Mouse (Mus musculus) cerebellum, adult 2 months (tissue): ENCODE data around the gene Cep250.
A peak's percentile ranks its signal among the peaks of the same experiment; 100 is the strongest.

ENCODE experiments used
- CTCF ChIP-seq: fragments of 200-500 bp; IDR thresholded peaks from 2 replicates; pipeline ENCODE4 v1.5.1; 2011; ENCODE audit warnings: low read depth, mild to moderate bottlenecking, control low read depth, low read length, moderate library complexity, borderline replicate concordance; ENCODE audit not compliant: insufficient read depth
- POLR2A ChIP-seq: fragments of 200-500 bp; IDR thresholded peaks from 2 replicates; pipeline ENCODE4 v1.6.1; 2011; ENCODE audit warnings: low read length, control low read depth, borderline replicate concordance; ENCODE audit not compliant: insufficient read depth

DNA sequence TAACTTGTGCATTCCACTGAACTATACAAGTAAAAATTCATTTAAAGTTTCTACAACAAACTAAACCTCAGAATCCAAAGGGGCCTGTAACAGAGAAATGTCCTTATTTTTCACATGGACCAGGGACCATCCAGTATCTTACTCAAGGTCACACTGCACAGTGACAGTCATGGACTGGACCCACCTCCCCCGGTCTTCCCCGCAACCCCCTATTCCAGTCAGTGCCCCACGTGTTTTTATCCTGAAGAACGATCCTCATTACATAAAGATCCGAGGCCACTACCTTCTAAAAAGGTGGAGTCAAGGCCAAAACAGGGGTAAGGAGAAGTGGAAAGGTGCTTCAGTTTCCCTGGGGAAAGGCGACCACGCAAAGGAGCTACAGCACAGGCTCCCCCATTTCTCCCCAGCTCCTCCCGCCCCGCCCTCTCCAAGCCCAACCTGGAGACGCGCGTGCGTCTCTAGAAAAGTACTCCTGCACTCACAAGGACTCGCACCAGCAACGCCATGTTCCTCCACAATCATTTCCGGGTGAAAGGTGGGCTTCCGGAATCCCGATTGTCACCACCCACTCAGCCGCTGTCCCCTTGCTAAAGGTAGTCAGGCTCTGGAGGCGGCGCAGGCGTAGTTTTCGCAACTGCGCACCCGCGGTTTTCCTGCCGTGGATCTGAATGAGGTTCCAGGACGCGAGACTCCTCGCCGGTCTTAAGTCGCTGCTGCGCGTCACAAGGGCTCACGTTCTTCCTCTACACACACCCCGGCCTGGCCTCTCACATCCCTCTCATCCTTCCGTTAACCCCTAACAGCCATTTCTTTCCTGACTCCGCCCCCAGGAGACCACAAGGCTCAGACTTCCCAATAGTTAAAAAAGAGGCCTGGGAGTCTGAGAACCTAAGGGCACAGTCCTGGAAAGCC lies 26.5 kb upstream of the Cep250 start, which contains the start of gene Uqcc1:
- TF ChIP-seq CTCF, result no peak
- peak; percentile 73; the same call in 1 of the 2 replicates for TF ChIP-seq POLR2A
